ENCODE assay signal across 8 mouse cellular contexts in the genomic region with DNA sequence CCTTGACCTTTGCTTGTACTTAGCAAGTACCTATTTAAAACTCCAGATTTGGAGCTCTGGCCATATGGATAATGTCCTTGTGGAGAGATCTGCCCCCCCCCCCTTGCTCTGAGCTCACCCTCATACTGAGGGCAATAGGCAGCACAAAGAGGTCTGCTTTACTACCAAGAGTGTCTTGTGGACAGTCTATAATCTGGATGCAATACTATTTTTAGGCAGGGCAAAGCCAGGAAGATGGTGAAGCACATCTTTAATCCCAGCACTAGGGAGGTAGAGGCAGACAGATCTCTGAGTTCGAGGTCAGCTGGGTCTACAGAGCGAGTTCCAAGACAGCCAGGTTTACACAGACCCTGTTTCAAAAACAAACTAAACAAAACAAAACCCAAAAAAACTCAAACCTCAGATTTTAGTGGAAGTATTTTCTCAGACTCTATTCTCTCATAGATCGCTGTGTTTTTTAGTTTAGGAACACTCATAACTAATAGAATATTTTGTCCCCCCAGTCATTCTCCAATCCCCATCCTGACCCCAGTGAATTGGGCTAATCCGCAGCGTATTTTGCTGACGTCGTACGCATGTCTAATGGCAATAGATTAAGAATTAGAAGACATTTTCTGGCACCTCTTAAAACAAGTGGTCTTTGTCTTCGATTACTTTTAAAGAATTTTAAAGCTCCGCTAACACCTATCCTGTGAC. TPM values are rescaled to one million over a fixed set of nuclear protein-coding genes. Genes with fewer than 3 reads are reported as not detected.
A peak's percentile ranks its signal among the peaks of the same experiment; 100 is the strongest.
DNase-seq lines count a peak whose midpoint lies in the region; ATAC-seq and TF ChIP-seq lines count a peak whose summit lies in the region.

No protein-coding gene starts in this region.

- peaks cover 8% of the 10 kb centered on the region for H3K4me1 ChIP-seq in kidney, adult 2 months (ENCODE audit: control insufficient read depth, insufficient read depth, low read length)
- H3K4me1 ChIP-seq in erythroblast, embryonic 14.5 days (ENCODE audit: control insufficient read depth) = peaks cover 26% of the 10 kb centered on the region
- peaks cover 14% of the 10 kb centered on the region for H3K4me1 ChIP-seq in limb, embryonic 12.5 days (replicated peaks)
- peaks cover 25% of the 10 kb centered on the region for H3K4me1 ChIP-seq in neural tube, embryonic 15.5 days

- H3K4me2 ChIP-seq in limb, embryonic 12.5 days = peak overlapping the region; percentile 67
- peak overlapping the region; percentile 71 for H3K4me2 ChIP-seq in neural tube, embryonic 15.5 days

- no peak for TF ChIP-seq CTCF in kidney, adult 2 months (conservative IDR thresholded peaks at IDR 0.05; ENCODE audit: insufficient read depth, insufficient read length, low read depth, low read length)

- H3K27me3 ChIP-seq in kidney, adult 2 months (replicated peaks; ENCODE audit: control insufficient read depth, insufficient read depth, low read length) = no peaks in the 10 kb centered on the region
- H3K27me3 ChIP-seq in erythroblast, embryonic 14.5 days (ENCODE audit: control insufficient read depth) = no peaks in the 10 kb centered on the region
- H3K27me3 ChIP-seq in limb, embryonic 12.5 days = no peaks in the 10 kb centered on the region
- H3K27me3 ChIP-seq in neural tube, embryonic 15.5 days (replicated peaks) = no peaks in the 10 kb centered on the region

- peak; percentile 21; the same call in 1 of the 2 replicates for ATAC-seq in limb, embryonic 12.5 days (ENCODE audit: insufficient number of reproducible peaks, insufficient read depth, low FRiP score, low TSS enrichment, low read depth)
- peak; percentile 71 for ATAC-seq in neural tube, embryonic 15.5 days (ENCODE audit: low FRiP score)

- TF ChIP-seq POLR2A in kidney, adult 2 months (IDR thresholded peaks at IDR 0.05; ENCODE audit: low read depth, low read length) = no peak

- peak overlapping the region; percentile 39; the same call in 1 of the 2 replicates for H3K27ac ChIP-seq in kidney, adult 2 months (ENCODE audit: insufficient read depth, low read depth, low read length)
- peak overlapping the region; percentile 78 for H3K27ac ChIP-seq in limb, embryonic 12.5 days
- H3K27ac ChIP-seq in neural tube, embryonic 15.5 days (replicated peaks) = peak overlapping the region; percentile 79

- no peaks in the 10 kb centered on the region for H3K9me3 ChIP-seq in erythroblast, embryonic 14.5 days (ENCODE audit: control insufficient read depth, low read length)
- H3K9me3 ChIP-seq in limb, embryonic 12.5 days = no peaks in the 10 kb centered on the region
- H3K9me3 ChIP-seq in neural tube, embryonic 15.5 days (replicated peaks) = no peaks in the 10 kb centered on the region

- WGBS in kidney, adult 2 months = 7% methylated on average over 10 of the region's 10 CpGs
- 10% methylated on average over 10 of the region's 10 CpGs for WGBS in limb, embryonic 12.5 days
- 11% methylated on average over 10 of the region's 10 CpGs for WGBS in neural tube, embryonic 15.5 days

- no peak for DNase-seq in kidney, adult 2 months
- no peak for DNase-seq in kidney, adult 18-20 months
- peak; percentile 45 for DNase-seq in MN1 (ENCODE audit: low spot score)
- DNase-seq in urinary bladder, postnatal 10 days (ENCODE audit: low spot score) = no peak
- no peak for DNase-seq in ovary, adult 18-20 months (ENCODE audit: low spot score)

- peaks cover 2% of the 10 kb centered on the region; the same call in 1 of the 2 replicates for H3K36me3 ChIP-seq in kidney, adult 2 months (ENCODE audit: control insufficient read depth, insufficient read depth, low read length)
- peaks cover 37% of the 10 kb centered on the region for H3K36me3 ChIP-seq in erythroblast, embryonic 14.5 days (ENCODE audit: control insufficient read depth)
- peaks cover 38% of the 10 kb centered on the region for H3K36me3 ChIP-seq in limb, embryonic 12.5 days
- H3K36me3 ChIP-seq in neural tube, embryonic 15.5 days = peaks cover 17% of the 10 kb centered on the region

- H3K9ac ChIP-seq in limb, embryonic 12.5 days (replicated peaks) = peak overlapping the region; percentile 79
- peak overlapping the region; percentile 77 for H3K9ac ChIP-seq in neural tube, embryonic 15.5 days (replicated peaks)

- H3K4me3 ChIP-seq in kidney, adult 2 months (ENCODE audit: insufficient read depth, low read depth, low read length) = peak overlapping the region; percentile 67
- peak overlapping the region; percentile 84 for H3K4me3 ChIP-seq in erythroblast, embryonic 14.5 days (replicated peaks)
- H3K4me3 ChIP-seq in limb, embryonic 12.5 days (replicated peaks) = peak overlapping the region; percentile 76
- H3K4me3 ChIP-seq in neural tube, embryonic 15.5 days (replicated peaks) = peak overlapping the region; percentile 75

RNA-seq across cellular contexts. Expression of a gene that starts 0.5 kb away (rescaled TPM):
- 22.3 and 23.3 TPM in 2 replicates for polyA plus RNA-seq in kidney, adult 2 months (2012; rRNA removed)
- polyA plus RNA-seq in erythroblast, embryonic 14.5 days (2012) = 0.88 and 1.2 TPM in 2 replicates
- 93.8 and 101 TPM in 2 replicates for polyA plus RNA-seq in limb, embryonic 12.5 days (2016; fragmentation: Nextera tagmentation; extraction: Ambion mirVana)
- polyA plus RNA-seq in neural tube, embryonic 15.5 days (2015; fragmentation: Nextera tagmentation; extraction: Ambion mirVana) = 77.8 and 83.5 TPM in 2 replicates

RNA-seq across cellular contexts. Expression of a gene that starts 25.8 kb away (rescaled TPM):
- 7.5 and 9.0 TPM in 2 replicates for polyA plus RNA-seq in kidney, adult 2 months (2012; rRNA removed)
- 0.04 and 0.11 TPM in 2 replicates for polyA plus RNA-seq in erythroblast, embryonic 14.5 days (2012)
- 0.96 and 1.5 TPM in 2 replicates for polyA plus RNA-seq in limb, embryonic 12.5 days (2016; fragmentation: Nextera tagmentation; extraction: Ambion mirVana)
- polyA plus RNA-seq in neural tube, embryonic 15.5 days (2015; fragmentation: Nextera tagmentation; extraction: Ambion mirVana) = 3.2 and 5.0 TPM in 2 replicates

RNA-seq across cellular contexts. Expression of a gene that starts 26.1 kb away (rescaled TPM):
- polyA plus RNA-seq in kidney, adult 2 months (2012; rRNA removed) = 1.9 and 2.7 TPM in 2 replicates
- polyA plus RNA-seq in erythroblast, embryonic 14.5 days (2012) = 0.15 and 0.17 TPM in 2 replicates
- 1.1 and 1.7 TPM in 2 replicates for polyA plus RNA-seq in limb, embryonic 12.5 days (2016; fragmentation: Nextera tagmentation; extraction: Ambion mirVana)
- 1.5 and 2.0 TPM in 2 replicates for polyA plus RNA-seq in neural tube, embryonic 15.5 days (2015; fragmentation: Nextera tagmentation; extraction: Ambion mirVana)

RNA-seq across cellular contexts. Expression of a gene that starts 33.6 kb away (rescaled TPM):
- polyA plus RNA-seq in kidney, adult 2 months (2012; rRNA removed) = 19.8 and 23.9 TPM in 2 replicates
- polyA plus RNA-seq in erythroblast, embryonic 14.5 days (2012) = 0.77 and 0.81 TPM in 2 replicates
- 89.0 and 117 TPM in 2 replicates for polyA plus RNA-seq in limb, embryonic 12.5 days (2016; fragmentation: Nextera tagmentation; extraction: Ambion mirVana)
- polyA plus RNA-seq in neural tube, embryonic 15.5 days (2015; fragmentation: Nextera tagmentation; extraction: Ambion mirVana) = 135 and 154 TPM in 2 replicates

Comparison
In these comparisons a context has a peak if more than half of its experiments do, and no peak if none do; other contexts are left out.
1. RNA of a gene that starts 0.5 kb away (polyA plus RNA-seq): 93.8 to 101 TPM in limb, embryonic 12.5 days, 77.8 to 83.5 TPM in neural tube, embryonic 15.5 days and 22.3 to 23.3 TPM in kidney, adult 2 months; 0.88 to 1.2 TPM in erythroblast, embryonic 14.5 days; every median in the first group is over 10 times any median in the second.
2. Peak in every context shown above with its lines, with median percentiles within 50 percentile points of each other: H3K27ac ChIP-seq and H3K4me3 ChIP-seq.